Mouse (Mus musculus) limb, embryonic 12.5 days (tissue): ENCODE data around the gene Chn1. TPM values are rescaled to one million over a fixed set of nuclear protein-coding genes. Genes with fewer than 3 reads are reported as not detected.

Experiments used
- polyA plus RNA-seq: library from polyadenylated mRNA; unstranded; fragments of >200 nt; fragmentation: Nextera tagmentation; extraction: Ambion mirVana; gene quantifications from 2 replicates; pipeline ENCODE4 v1.2.1, GENCODE M21; 2016

Chn1 gene
- polyA plus RNA-seq, 1 experiment from 2014 or later: 41.9 TPM

Other genes starting within 250 kb of the Chn1 start
- 16.1 and 17.7 TPM in 2 replicates for gene Wipf1, start 245.6 kb downstream of the Chn1 start, polyA plus RNA-seq
- 7.9 and 8.6 TPM in 2 replicates for gene Chrna1, start 195.0 kb downstream of the Chn1 start, polyA plus RNA-seq
- gene Atf2, start 117.3 kb upstream of the Chn1 start, polyA plus RNA-seq: 90.8 and 92.3 TPM in 2 replicates
- 968 and 980 TPM in 2 replicates for gene Atp5g3, start 136.0 kb upstream of the Chn1 start, polyA plus RNA-seq